Mouse (Mus musculus): ENCODE measurements around the gene Olfr1477.

GRCm38 (mm10) chr19:13480096-13480495, 20.2 kb upstream of the Olfr1477 start, which contains the start of gene Olfr1475:
- TF ChIP-seq CTCF (IDR thresholded peaks at IDR 0.05; ENCODE audit: low read depth), result no peak
- TF ChIP-seq EP300 (IDR thresholded peaks at IDR 0.05; ENCODE audit: low read depth), result no peak

Data from heart, postnatal 0 days (tissue).